Mouse (Mus musculus): ENCODE results near the gene Rnf126.

- TF ChIP-seq EP300 (IDR thresholded peaks at IDR 0.05; ENCODE audit: low read depth), result no peak
- no peak for TF ChIP-seq CTCF (IDR thresholded peaks at IDR 0.05; ENCODE audit: low read depth)
Observed at GRCm38 (mm10) chr10:79766508-79767325, at the start of gene Rnf126.
